ENCODE assay signal across 26 mouse cellular contexts in the genomic region with DNA sequence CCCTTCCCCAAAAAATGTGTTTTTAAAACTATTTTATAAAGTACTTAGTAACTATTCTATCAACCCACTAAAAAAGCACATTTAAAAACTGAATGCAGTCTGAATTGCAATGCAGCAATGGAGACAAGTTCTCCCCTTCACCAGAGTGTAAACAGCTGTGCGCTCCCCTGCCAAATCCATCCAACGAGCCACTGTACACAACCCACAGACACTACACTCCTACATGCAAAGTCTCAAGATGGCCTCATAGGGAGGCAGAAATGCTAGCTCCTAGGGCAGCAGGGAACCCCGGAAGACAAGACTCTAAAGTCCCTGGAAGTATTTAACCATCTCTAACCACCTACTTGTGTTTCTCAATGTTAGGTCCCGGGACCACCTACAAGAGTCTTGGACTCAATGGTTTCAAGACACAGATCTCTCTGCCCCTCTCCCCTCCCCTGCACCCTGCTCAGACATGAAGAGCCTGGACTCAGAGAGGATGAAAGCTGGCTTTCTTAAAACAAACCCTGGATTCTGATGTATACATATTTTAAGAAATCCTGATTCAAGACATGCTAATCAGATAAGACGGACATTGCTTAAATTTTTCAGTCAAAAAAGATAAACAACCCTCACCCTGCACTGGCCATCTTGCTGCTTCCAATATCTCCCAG. TPM values are rescaled to one million over a fixed set of nuclear protein-coding genes. Genes with fewer than 3 reads are reported as not detected.
"Had no signal": no experiment of that assay in that cellular context is flagged by ENCODE, and none has a peak within 500 bp of the region (broad histone marks: within the 10 kb centered on the region; RNA-seq: fewer than 3 reads in every experiment).

No protein-coding gene starts in this region.

- H3K9ac ChIP-seq: intestine, embryonic 15.5 days; kidney, embryonic 15.5 days; limb, embryonic 12.5 days; limb, embryonic 15.5 days; liver, embryonic 14.5 days; liver, postnatal 0 days; midbrain, embryonic 13.5 days; neural tube, embryonic 13.5 days; stomach, embryonic 15.5 days had no signal

- H3K9me3 ChIP-seq: intestine, embryonic 15.5 days; kidney, embryonic 15.5 days; limb, embryonic 12.5 days; limb, embryonic 15.5 days; midbrain, embryonic 13.5 days; neural tube, embryonic 13.5 days; stomach, embryonic 15.5 days had no signal

- H3K4me3 ChIP-seq: intestine, embryonic 15.5 days; kidney, embryonic 15.5 days; limb, embryonic 12.5 days; limb, embryonic 15.5 days; midbrain, embryonic 10.5 days; midbrain, embryonic 13.5 days; myocyte; neural tube, embryonic 13.5 days; stomach, embryonic 15.5 days had no signal

- H3K36me3 ChIP-seq: intestine, embryonic 15.5 days; limb, embryonic 15.5 days; midbrain, embryonic 10.5 days; midbrain, embryonic 13.5 days; neural tube, embryonic 13.5 days; stomach, embryonic 15.5 days had no signal

- H3K4me2 ChIP-seq: intestine, embryonic 15.5 days; kidney, embryonic 15.5 days; limb, embryonic 12.5 days; limb, embryonic 15.5 days; liver, embryonic 11.5 days; midbrain, embryonic 13.5 days; neural tube, embryonic 13.5 days; stomach, embryonic 15.5 days had no signal

- H3K27ac ChIP-seq: intestine, embryonic 15.5 days; kidney, embryonic 15.5 days; limb, embryonic 12.5 days; limb, embryonic 15.5 days; liver, embryonic 14.5 days; midbrain, embryonic 10.5 days; midbrain, embryonic 13.5 days; neural tube, embryonic 13.5 days; stomach, embryonic 15.5 days had no signal

- ATAC-seq: hindbrain, embryonic 16.5 days; intestine, embryonic 15.5 days; liver, postnatal 0 days; midbrain, embryonic 13.5 days; midbrain, embryonic 16.5 days had no signal

- H3K27me3 ChIP-seq: intestine, embryonic 15.5 days; kidney, embryonic 15.5 days; limb, embryonic 12.5 days; limb, embryonic 15.5 days; megakaryocyte, embryonic 14.5 days; midbrain, embryonic 13.5 days; neural tube, embryonic 13.5 days; stomach, embryonic 15.5 days had no signal

- DNase-seq: kidney, adult 2 months; kidney, postnatal 25 days; left cerebral cortex, postnatal 4 days; liver, postnatal 0 days; retina, postnatal 1 day; right cerebral cortex, postnatal 25 days; spleen, adult 18-20 months; thymus, adult 2 months; thymus, postnatal 14 days; thymus, postnatal 4 days had no signal

- H3K4me1 ChIP-seq: megakaryocyte, embryonic 14.5 days; midbrain, embryonic 13.5 days had no signal

RNA-seq across cellular contexts. Expression of a gene that starts 10.4 kb away (rescaled TPM):
- total RNA-seq: monocyte, adult 5-6 weeks; neutrophil, adult 5-6 weeks had no signal
